Mouse (Mus musculus) frontal cortex, adult (tissue): ENCODE data around the gene E030018B13Rik.

Experiments
- ATAC-seq: cut with Nextera tagmentation; 2 replicates; pipeline ENCODE4 v1.9.2; 2017; ENCODE audit warnings: mild to moderate bottlenecking, moderate library complexity, mixed read lengths; ENCODE audit not compliant: low TSS enrichment

Gene E030018B13Rik

DNA sequence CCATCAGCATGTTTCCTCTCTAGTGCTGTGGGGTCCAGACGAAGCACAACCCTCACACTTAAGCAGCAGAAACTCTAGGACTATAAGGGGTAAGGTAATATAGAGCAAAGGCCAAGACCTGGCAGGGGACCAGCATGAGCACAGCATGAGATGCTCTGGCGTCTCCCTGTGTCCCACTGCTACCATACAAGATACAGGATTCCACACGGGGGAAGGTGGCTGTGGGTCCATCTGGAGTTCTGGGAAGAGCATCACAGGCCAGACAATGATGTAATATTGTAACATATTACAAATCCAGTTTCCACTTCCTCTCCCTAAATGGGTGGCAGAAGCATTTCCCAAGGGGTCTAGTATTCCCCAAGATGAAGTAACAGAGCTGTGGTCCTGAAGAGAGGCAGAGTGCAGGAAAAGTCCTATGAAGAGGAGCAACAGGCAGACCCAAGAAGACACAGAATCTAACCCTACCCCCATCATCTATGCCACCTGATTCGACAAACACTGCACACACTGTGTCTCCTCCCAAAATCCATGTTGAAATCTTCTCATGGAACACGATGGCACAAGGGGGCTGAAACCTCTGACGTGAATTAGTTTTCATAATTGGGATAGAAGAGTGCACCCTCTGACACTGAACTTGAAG, at the start of gene E030018B13Rik:
Gene E030018B13Rik (plus strand): TSS at position 590 of the 640 bp plus-strand sequence.
- no peak for ATAC-seq

DNA sequence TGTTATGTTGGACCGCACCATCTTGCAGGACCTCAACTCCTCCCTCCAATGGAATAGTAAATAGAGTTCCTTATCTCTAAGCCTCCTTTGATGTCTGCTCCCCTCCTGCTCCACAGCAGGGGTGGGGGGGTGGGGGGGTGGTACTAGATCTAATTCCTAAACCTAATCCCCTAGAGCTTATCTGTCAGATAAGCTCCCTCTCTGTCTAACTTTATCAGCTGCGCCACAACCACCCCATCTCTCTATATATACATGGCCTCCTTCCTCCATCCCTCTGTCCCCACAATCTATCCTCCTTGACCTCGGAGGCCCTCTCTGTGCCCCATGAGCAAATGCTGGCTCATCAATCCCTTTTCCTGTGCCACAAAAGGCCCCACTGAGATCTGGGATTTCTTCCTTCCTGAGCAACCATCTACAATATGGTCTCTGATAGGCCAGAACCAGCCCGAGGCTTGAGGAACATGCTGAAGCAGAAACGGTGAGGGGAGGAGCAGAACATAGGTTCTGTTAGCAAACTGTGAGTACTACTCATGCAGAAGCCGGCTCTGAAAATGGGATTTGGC, 48.2 kb upstream of the E030018B13Rik start:
- ATAC-seq, result no peak

DNA sequence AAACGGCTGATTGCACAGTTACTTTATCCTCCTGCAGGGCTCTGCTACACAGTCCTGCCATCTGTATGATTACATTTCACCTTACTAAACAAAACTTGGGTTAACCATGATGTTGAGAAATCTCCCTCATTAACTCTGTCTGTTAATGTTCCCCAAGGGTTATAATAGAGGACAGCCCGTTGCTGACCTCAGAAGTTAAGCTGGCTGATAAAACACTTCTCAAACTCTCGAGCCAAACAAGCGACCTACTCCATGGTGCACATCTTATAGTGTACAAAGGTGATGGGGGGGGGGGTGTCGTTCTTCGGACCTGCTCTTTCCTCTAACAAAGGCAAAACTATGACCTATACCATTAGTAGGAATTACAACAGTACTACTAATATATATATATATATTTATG, 45.0 kb upstream of the E030018B13Rik start:
- ATAC-seq, result no peak

DNA sequence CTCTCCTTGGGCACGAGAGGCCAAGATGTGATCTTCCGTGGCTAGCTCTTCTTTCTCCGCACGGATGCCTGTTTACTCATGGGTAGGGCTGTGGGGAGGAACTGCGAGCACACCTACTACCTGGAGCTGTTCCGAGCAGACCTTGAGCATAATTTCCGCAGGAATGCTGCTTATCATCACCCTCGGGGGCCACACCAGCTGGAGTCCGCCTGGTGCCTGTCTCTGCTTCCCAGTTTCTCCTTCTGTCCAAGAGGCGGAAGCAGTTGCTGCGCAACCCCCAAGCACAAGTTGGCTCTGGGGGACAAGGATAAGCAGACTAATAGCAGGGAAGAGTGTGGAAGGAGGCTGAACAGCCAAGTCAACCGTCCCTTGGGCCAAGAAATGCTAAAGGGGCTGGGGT, 42.8 kb upstream of the E030018B13Rik start:
- no peak for ATAC-seq

DNA sequence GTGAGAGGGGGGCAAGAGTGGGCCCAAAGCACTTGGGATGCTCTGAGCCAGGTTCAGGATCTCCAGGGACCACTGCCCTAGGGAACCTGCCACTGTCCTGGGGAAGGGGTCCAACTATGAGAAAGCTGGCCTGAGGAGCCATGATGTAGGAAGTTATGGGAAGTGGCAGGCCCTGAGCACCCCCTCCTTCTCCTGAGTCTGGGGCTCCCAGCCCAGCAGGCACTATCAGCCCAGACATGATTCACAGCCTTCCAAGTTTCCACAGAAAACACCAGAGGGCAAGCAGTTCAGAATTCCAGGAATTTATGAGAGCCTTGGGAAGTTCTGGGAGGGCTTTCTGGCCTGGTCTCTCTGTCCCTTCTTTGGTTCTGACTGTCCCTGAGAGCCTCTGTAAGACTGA, 41.0 kb upstream of the E030018B13Rik start:
- ATAC-seq, result no peak

DNA sequence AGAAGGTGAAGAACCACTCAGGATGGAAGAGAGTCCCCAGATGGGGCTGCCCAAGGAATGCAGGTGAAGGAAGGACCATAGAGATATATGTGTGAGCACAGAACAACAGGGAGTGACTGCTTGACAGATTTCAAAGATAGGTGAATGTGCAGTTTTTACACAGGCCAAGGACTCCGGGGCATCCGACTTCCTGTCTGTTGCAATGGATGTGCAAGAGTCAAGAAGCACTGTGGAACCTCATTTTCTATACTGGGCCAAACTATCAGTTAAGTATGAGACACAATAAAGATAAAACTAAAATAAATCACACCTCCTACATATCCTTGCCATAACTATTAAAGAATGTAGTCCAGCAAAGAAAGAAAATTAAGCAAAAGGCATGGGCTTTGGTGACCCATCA, 40.0 kb upstream of the E030018B13Rik start:
- no peak for ATAC-seq

DNA sequence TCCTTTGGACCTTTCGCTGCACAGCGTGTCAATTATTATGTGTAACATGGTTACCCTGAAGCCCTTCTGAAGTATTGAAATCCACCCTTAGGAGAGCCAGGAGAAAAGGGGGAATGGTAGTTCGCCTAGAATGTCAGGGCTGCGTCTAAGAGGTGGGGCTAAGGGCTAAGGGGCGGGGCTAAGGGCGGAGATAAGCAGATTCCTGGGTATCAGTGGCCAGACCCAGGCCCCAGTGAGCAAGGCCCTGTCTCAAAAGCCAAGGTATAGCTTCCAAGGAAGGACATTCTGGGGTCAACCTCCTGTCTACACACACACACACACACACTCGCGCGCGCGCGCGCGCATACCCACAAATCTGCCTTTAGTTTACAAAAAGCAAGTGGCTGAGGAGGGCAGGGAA, 39.0 kb upstream of the E030018B13Rik start:
- no peak for ATAC-seq

DNA sequence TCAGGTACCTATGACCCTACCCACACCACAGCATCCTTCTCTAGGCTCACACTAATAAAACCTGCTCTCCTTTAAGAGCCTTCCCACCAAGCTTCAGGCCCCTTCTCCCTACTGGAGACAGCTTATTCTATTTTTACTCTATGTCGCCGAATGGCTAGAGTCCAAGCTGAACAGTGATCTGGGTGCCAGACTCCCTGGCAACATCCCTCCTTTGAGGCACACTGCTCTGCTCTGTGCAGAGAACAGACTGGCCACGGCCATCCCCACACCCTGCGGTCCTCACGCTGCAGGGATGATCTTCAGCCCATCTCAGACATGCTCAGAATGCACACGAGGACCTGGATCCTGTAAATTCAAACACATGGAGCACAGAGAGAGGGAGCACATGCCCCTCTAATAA, 37.1 kb upstream of the E030018B13Rik start:
- peak; percentile 85 for ATAC-seq

DNA sequence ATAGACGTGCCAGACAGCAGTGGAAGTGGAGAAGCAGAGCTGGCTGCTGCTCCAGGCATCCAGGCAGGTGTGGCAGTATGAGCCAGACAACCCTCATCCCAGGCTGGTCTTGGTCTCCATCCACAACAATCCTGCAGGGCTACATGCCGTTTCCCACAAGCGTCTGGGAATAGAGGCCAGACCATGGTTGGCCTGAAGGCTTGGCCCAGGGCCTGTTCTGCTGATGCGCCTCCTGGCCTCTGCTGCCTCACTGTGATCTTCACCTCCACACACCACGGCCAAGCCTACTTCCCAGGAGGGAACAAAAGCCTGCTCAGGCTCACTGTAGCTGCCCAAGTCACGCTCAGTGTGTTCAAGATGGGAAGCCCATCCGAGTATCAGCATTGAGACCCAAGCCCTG, 33.9 kb upstream of the E030018B13Rik start:
- no peak for ATAC-seq

DNA sequence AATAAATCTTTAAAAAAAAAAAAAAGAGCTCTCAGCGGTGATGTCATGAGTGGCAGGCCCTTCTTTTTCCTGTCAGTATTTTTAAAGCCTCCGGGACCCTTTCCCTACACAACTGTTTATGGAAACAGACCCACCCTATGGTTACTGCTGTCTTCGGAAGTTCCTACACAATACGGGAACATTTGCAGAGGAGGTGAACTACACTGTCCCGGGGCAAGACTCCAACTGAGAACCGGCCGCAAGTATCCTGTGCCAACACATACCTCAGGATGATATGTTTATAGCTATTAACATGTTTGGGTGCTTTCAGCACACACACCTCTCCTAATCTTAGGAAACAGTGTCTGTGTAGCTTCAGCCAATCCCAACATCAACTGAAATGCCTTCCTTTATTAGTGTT, 31.6 kb upstream of the E030018B13Rik start:
- ATAC-seq, result no peak

DNA sequence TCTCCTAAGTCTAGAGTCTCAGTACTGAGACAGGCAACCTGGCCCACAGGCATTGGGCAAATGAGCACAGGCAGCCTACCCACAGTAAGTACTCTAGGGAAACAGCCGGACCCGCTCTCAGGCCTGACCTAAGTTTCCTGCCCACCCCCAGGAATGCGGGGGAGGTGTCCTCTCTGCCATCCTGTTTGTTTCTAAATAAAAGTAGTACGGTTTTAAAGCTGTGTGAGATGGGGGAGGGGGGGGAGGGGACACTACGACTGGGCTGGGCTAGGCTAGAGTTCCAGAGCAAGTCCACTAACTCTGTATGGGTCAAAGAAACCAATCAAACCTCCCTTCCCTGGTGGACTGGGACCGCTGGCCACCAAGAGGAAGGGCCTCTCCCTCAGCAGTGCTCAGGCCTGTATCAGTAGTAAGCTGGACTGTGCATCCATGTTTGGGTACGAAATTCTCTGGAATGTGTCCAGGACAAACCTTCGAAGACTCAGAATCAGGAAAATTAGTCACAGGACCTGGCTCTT, 29.6 kb upstream of the E030018B13Rik start:
- no peak for ATAC-seq

DNA sequence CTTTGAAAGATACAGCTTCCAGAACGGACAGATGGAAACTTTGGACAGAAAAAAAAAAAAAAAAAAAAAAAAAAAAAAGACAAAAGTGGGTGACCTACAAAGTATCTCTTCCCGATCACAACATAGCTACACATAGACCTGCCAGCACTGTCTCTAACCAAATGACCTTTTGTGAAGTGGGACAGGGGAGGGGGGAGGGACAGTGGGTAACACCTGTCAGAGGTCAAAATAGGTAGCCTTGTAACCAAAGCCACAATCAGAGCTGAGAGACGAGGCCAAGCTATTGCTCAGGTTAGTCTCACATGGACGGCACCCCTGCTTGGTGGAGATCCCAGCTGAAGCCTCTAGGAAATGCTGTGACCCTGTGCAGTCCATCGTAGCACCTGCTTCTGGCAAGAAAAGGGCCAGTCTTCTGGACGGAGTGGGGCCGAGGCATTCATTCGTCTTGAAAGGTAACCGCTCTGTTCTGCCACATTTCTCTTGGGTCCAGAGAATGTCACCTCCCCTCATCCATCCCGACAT, 29.0 kb upstream of the E030018B13Rik start:
- ATAC-seq, result no peak

DNA sequence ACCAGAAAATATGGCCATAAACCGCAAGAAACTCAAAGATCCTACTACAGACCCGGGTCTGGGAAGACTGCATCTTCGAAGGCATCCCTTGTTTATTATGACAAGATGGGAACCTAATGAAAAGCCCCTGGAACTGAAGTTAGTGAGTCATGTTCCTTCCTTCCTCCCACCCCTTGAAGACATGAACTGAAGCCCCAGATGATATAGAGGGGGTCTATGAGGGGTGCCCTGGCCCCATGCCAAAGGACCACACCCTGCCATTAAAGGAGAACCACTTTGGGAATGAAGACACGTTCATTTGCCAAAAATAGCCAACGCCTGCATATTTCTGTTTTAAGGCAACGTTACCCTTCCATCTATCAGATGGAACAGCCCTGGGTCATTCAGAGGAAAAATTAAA, 28.0 kb upstream of the E030018B13Rik start:
- no peak for ATAC-seq

DNA sequence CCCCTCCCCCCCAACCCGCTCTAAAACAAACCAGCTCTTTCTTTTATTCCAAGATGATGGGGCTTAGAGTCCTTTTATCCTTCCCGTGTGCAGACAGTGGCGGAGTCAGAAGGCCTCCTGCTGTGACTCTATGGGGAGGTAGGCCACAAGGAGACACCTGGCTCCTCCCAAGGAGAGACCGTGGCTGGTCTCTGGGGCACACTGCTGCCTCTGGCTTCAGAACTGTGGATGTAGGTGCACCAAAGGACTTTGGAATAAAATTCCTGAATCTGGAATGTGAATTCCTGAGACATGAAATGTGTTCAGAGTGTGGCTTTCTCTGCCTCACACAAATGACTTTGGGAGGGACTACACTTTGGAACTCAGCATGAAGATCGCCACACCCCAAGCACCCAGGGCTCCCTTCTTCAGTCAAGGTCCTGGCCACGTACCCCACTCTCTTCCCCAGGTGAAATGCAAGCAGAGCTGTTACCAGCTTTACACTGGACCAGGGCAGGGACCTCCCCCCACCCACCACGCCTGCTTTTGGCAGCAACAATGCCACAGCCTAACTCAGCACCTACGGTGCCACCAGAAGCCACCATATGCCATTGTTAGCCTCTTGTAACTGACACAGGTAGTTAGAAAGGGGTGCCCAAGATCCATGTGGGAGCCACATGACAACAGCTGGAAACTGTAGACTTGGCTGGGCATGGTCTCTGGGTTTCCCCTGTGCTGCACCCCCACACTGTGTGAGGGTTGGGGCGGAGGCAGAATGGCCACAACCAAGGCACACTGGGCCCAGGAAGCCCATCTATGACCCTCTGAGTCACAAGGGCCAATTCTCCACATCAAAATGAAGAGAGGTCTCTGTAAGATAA, 27.3 kb upstream of the E030018B13Rik start:
- no peak for ATAC-seq

DNA sequence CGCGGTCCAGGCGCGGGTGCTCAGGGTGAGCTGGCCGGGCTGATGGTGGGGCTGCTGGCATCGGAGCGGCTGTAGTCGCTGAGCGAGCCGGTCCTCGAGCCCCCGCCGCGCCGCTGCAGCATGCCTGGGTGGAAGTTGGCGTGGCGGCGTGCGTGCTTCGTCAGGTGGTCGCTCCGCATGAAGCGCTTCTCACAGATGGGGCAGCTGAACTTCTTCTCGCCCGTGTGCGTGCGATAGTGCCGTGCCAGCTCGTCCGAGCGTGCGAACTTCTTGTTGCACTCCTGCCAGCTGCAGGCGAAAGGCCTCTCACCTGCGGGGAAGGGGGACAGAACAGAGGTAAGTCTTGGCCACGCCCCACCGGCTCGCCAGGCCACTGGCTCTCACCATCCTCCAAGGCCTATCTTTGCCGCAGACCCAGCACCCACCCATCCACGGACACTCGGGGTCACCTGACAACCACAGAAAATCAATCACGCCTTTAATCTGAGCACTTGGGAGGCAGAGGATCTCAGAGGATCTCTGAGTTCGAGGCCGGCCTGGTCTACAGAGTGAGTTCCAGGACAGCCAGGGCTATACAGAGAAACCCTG, 25.1 kb upstream of the E030018B13Rik start:
- no peak for ATAC-seq

DNA sequence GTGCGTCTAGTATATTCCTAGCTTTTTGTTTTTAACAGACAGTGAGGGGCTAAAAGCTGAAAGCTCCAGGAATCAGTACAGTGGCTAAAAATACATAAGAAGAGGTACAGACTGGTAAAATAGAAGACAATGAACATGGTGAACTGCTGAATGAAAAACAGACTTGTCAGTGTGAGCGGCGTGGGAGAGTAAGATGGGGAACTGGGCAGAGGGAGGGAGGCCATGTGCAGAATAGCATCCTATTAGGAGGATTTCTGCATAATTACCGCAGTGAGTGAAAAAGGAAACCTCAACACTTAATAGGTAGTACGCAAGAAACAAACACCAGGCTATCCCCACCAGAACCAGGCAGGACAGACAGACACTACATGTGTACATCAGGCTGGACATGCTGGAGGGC, 23.5 kb upstream of the E030018B13Rik start:
- ATAC-seq, result no peak

DNA sequence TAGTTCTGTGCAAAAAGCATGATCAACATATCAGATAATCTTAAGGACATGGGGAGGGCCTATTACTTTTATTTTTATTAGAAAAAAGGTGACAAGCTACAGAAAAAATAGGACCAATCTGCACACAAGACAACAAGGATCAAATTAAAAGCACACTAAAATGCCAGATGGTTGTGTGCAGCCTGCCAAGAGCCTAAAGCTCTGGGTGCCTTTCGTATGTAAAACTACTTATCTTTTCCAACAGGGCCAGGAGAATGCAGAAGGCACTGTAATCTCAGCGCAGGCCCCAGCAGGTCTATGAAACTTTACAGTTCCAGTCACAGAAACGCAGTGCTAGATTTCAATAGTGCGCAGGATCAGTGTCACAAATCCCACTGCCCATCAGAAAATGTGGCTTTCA, 22.9 kb upstream of the E030018B13Rik start:
- no peak for ATAC-seq

DNA sequence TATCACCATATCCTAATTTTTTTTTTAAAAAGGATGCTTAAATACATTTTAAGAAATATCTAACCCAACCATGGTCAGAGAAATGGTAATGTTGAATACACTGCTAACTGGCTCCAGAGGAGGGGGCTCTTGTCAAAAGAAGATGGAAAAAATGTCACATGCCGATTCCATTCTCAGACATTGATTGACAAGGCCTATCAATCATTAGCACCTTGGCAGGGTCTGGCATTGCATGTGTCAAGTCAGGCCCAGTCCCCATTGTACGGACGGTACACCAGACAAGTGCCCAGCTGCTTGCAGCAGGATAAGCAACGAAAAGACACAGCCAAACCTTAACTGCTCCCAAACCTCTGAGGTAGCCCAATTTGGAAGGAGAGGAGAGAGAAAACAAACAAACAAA, 22.0 kb upstream of the E030018B13Rik start:
- ATAC-seq, result no peak

DNA sequence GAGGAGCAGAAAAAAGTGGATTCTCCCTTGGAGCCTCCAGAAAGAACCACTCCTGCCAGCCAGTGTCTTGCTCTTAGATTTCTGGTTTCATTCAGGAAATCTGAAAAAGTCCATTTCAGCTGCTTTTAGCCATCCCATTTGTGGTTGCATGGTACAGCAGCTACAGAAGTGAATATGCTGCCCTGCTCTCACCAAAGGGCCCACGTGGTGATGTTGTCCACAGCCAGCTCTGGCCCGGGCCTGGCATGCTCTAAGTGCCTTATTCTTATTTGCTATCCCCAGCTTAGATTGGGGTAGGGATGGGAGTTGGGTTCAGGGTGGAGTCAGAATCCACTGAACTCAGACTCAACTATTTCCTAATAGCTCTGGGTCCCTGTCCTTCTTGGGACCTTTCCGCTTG, 21.4 kb upstream of the E030018B13Rik start:
- ATAC-seq, result no peak

DNA sequence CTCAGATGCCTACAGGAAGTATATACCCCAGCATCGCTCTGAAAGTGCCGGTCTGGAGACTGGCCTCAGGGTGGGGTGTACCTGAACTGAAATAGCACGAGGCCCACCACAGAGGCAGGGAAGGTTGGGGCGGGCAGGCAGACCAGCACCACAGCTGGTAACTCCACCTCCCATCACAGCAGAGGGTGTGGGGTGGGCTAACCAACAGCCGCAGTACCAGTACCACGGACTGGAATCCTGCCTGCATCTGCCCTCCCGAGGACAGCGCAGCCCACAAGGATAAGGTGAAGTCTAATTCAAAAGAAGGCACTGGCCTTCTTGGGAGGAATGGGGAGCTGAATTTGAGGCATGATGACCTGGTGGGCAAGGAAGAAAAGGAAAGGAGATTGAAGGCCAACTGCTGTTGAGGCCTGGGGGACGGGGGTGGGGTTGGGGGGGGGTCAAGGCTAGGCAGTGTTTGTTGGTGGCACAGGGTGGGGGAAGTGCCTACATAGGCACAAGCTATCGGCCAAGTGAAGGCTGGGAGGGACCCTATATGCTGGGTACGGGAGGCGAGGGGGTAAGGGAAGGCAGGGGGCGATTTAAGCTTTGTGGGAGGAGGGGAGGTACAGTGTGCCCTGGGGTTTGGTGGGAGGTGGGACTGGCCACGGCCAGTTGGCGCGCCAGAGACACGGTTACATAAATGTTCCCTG, 20.2 kb upstream of the E030018B13Rik start:
- no peak for ATAC-seq

DNA sequence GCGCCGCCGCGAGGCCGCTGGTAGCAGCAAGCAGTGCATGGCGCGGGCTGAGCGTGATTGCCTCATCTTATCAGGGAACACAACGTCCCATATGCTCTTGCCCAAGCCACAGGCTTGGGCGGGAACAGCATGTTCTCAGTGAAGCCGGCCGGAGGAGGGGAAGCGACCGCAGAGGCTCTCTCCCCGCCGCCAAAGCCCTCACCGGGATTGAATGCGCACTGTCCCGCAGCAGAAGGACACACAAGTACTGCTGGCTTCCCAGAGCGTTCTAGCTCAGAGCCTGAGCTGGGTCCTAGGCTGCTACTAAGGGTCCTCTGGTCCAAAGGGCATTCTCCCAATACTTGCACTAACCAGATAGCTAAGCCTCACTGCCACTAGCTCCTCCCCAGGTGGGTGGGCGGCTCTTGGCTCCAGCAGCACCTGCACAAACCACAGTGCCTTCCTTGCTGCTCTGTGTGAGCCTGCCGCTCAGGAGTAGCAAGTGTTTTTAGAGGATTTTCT, 19.6 kb upstream of the E030018B13Rik start:
- ATAC-seq, result peak; percentile 81
